ENCODE assay signal across 21 mouse cellular contexts in the genomic region with DNA sequence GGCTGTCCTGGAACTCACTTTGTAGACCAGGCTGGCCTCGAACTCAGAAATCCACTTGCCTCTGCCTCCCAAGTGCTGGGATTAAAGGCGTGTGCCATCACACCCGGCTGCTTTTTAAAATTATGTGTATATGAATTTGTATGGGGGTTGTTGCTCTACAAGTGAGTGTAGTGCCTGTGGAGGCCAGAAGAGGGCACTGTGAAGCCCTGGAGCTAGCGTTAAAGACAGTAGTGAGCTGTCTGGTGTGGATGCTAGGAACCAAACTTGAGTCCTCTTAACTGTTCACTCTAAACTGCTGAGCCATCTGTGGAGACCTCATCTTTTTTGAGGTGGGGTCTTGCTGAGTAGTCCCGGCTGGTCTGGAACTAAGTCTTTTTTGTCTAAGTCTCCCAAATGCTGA. TPM values are rescaled to one million over a fixed set of nuclear protein-coding genes. Genes with fewer than 3 reads are reported as not detected.
DNase-seq lines count a peak whose midpoint lies in the region; ATAC-seq and TF ChIP-seq lines count a peak whose summit lies in the region.
"Had no signal": no experiment of that assay in that cellular context is flagged by ENCODE, and none has a peak within 500 bp of the region (broad histone marks: within the 10 kb centered on the region; RNA-seq: fewer than 3 reads in every experiment).

No protein-coding gene starts in this region.

- no peak for TF ChIP-seq EP300 in liver, embryonic 14.5 days (IDR thresholded peaks at IDR 0.05; ENCODE audit: low read depth)
- no peak for TF ChIP-seq EP300 in CH12.LX (IDR thresholded peaks at IDR 0.05; ENCODE audit: low read length)

- no peaks in the 10 kb centered on the region for H3K27me3 ChIP-seq in forebrain, embryonic 14.5 days (replicated peaks; ENCODE audit: control insufficient read depth, insufficient read depth, low read length)
- no peaks in the 10 kb centered on the region for H3K27me3 ChIP-seq in forebrain, embryonic 15.5 days
- no peaks in the 10 kb centered on the region for H3K27me3 ChIP-seq in liver, embryonic 14.5 days (ENCODE audit: control insufficient read depth, insufficient read depth, low read length)
- 0 out of 2 replicates have a peak, but pooled peaks cover 3% of the 10 kb centered on the region for H3K27me3 ChIP-seq in liver, embryonic 11.5 days (replicated peaks; ENCODE audit: control insufficient read depth, insufficient read depth, low read length)
- peaks cover 64% of the 10 kb centered on the region for H3K27me3 ChIP-seq in CH12.LX (replicated peaks)
- H3K27me3 ChIP-seq in intestine, embryonic 15.5 days (replicated peaks): no peaks in the 10 kb centered on the region
- H3K27me3 ChIP-seq: stomach, embryonic 15.5 days had no signal

- peak; percentile 61 for TF ChIP-seq CTCF in liver, embryonic 14.5 days (IDR thresholded peaks at IDR 0.05; ENCODE audit: low read depth)
- TF ChIP-seq CTCF in CH12.LX (conservative IDR thresholded peaks at IDR 0.05 in 1 of 2, IDR thresholded peaks at IDR 0.05 in 1 of 2; ENCODE audit: low read depth in 2 of 2, low read length in 2 of 2): peak; percentile 21 to 41; a peak in 2 of 4 replicates
- peak; percentile 36 for TF ChIP-seq CTCF in bone marrow macrophage, adult 2 months (IDR thresholded peaks at IDR 0.05; ENCODE audit: low read depth, low read length)

- H3K79me2 ChIP-seq in CH12.LX (replicated peaks; ENCODE audit: control insufficient read depth, extremely low read depth, insufficient read depth, poor library complexity, severe bottlenecking): no peaks in the 10 kb centered on the region

- dilution Hi-C loops in CH12.LX (cut with MboI; ENCODE audit: extremely low pct_ligation_motif_present, extremely low pct_unique_long_range_greater_than_20kb, low sequenced_read_pairs): no loop called here

- no peak for TF ChIP-seq POLR2A in CH12.LX (IDR thresholded peaks at IDR 0.05; ENCODE audit: low read depth, low read length)
- no peak for TF ChIP-seq POLR2A in bone marrow macrophage, adult 2 months (IDR thresholded peaks at IDR 0.05; ENCODE audit: borderline replicate concordance, low read depth, low read length)

- no peak overlapping the region for H3K4me3 ChIP-seq in forebrain, embryonic 14.5 days (ENCODE audit: low read depth, low read length)
- no peak overlapping the region for H3K4me3 ChIP-seq in forebrain, embryonic 15.5 days
- H3K4me3 ChIP-seq in liver, embryonic 14.5 days (ENCODE audit: insufficient read depth in 1 of 2, low read depth in 2 of 2, low read length in 2 of 2): no peak overlapping the region
- no peak overlapping the region for H3K4me3 ChIP-seq in liver, embryonic 11.5 days (ENCODE audit: low read depth, low read length)
- H3K4me3 ChIP-seq in CH12.LX (replicated peaks in 1 of 3; ENCODE audit: low read depth in 2 of 3, low read length in 2 of 3, poor library complexity in 1 of 3): no peak overlapping the region
- H3K4me3 ChIP-seq in bone marrow macrophage, adult 2 months (ENCODE audit: insufficient read depth, low read length): no peak overlapping the region
- no peak overlapping the region for H3K4me3 ChIP-seq in intestine, embryonic 15.5 days (replicated peaks)
- H3K4me3 ChIP-seq: erythroblast, embryonic 14.5 days; heart, embryonic 10.5 days; megakaryocyte, embryonic 14.5 days; myocyte; stomach, embryonic 15.5 days had no signal

- peak; percentile 17 for DNase-seq in forebrain, embryonic 14.5 days (ENCODE audit: low spot score)
- DNase-seq in liver, embryonic 14.5 days (ENCODE audit: low read depth in 3 of 3, low spot score in 3 of 3): no peak
- no peak for DNase-seq in liver, embryonic 11.5 days (ENCODE audit: low spot score)
- no peak for DNase-seq in CH12.LX (ENCODE audit: extremely low read depth)
- no peak for DNase-seq in kidney, postnatal 4 days
- DNase-seq: adrenal gland, postnatal 14 days; B cell, adult 2 months; kidney, adult 11 months; layer of hippocampus, adult 9-11 months; lung, adult 18-20 months; right cerebral cortex, postnatal 4 days had no signal

- TF ChIP-seq RAD21 in CH12.LX (IDR thresholded peaks at IDR 0.05; ENCODE audit: low read depth, low read length): no peak

- in situ Hi-C loops in CH12.LX (cut with MboI; ENCODE audit: low pct_ligation_motif_present, low pct_unique_long_range_greater_than_20kb, low sequenced_read_pairs): no loop called here

- WGBS in forebrain, embryonic 14.5 days: 62% methylated on average over 5 of the region's 5 CpGs
- 72% methylated on average over 5 of the region's 5 CpGs for WGBS in forebrain, embryonic 15.5 days
- WGBS in liver, embryonic 14.5 days (ENCODE audit: insufficient replicate concordance): 52% methylated on average over 5 of the region's 5 CpGs
- WGBS in liver, embryonic 11.5 days: 60% methylated on average over 5 of the region's 5 CpGs
- WGBS in intestine, embryonic 15.5 days: 75% methylated on average over 5 of the region's 5 CpGs

- H3K9me3 ChIP-seq in forebrain, embryonic 14.5 days (replicated peaks; ENCODE audit: control insufficient read depth, low read length): no peaks in the 10 kb centered on the region
- H3K9me3 ChIP-seq in forebrain, embryonic 15.5 days: no peaks in the 10 kb centered on the region
- H3K9me3 ChIP-seq in liver, embryonic 14.5 days (ENCODE audit: control insufficient read depth, low read length): no peaks in the 10 kb centered on the region
- no peaks in the 10 kb centered on the region for H3K9me3 ChIP-seq in liver, embryonic 11.5 days (ENCODE audit: control insufficient read depth, low read length)
- H3K9me3 ChIP-seq in CH12.LX (replicated peaks; ENCODE audit: low read length): no peaks in the 10 kb centered on the region
- H3K9me3 ChIP-seq in intestine, embryonic 15.5 days: no peaks in the 10 kb centered on the region
- H3K9me3 ChIP-seq: heart, embryonic 10.5 days; stomach, embryonic 15.5 days had no signal

- H3K27ac ChIP-seq in forebrain, embryonic 14.5 days (ENCODE audit: low read depth, low read length): no peak overlapping the region
- no peak overlapping the region for H3K27ac ChIP-seq in forebrain, embryonic 15.5 days (replicated peaks)
- no peak overlapping the region for H3K27ac ChIP-seq in liver, embryonic 14.5 days
- no peak overlapping the region for H3K27ac ChIP-seq in liver, embryonic 11.5 days (ENCODE audit: low read depth, low read length)
- H3K27ac ChIP-seq in CH12.LX (ENCODE audit: insufficient read depth, low read depth): no peak overlapping the region
- no peak overlapping the region for H3K27ac ChIP-seq in bone marrow macrophage, adult 2 months (ENCODE audit: insufficient read depth, low read depth, low read length)
- H3K27ac ChIP-seq in intestine, embryonic 15.5 days: no peak overlapping the region
- H3K27ac ChIP-seq: heart, embryonic 10.5 days; stomach, embryonic 15.5 days had no signal

- peaks cover 86% of the 10 kb centered on the region for H3K36me3 ChIP-seq in forebrain, embryonic 14.5 days (ENCODE audit: control insufficient read depth, insufficient read depth, low read length)
- peaks cover 94% of the 10 kb centered on the region for H3K36me3 ChIP-seq in forebrain, embryonic 15.5 days
- no peaks in the 10 kb centered on the region for H3K36me3 ChIP-seq in liver, embryonic 14.5 days (replicated peaks; ENCODE audit: control insufficient read depth, insufficient read depth, low read depth)
- H3K36me3 ChIP-seq in liver, embryonic 11.5 days (ENCODE audit: control insufficient read depth, insufficient read depth, low read length): no peaks in the 10 kb centered on the region
- no peaks in the 10 kb centered on the region for H3K36me3 ChIP-seq in CH12.LX (replicated peaks in 1 of 2; ENCODE audit: control insufficient read depth in 1 of 2, insufficient read depth in 1 of 2, low read length in 1 of 2)
- H3K36me3 ChIP-seq in intestine, embryonic 15.5 days: no peaks in the 10 kb centered on the region
- H3K36me3 ChIP-seq: heart, embryonic 10.5 days; stomach, embryonic 15.5 days had no signal

- no peak overlapping the region for H3K4me2 ChIP-seq in forebrain, embryonic 14.5 days (ENCODE audit: low read length)
- H3K4me2 ChIP-seq in forebrain, embryonic 15.5 days (replicated peaks): no peak overlapping the region
- no peak overlapping the region for H3K4me2 ChIP-seq in liver, embryonic 14.5 days (ENCODE audit: low read depth)
- H3K4me2 ChIP-seq in liver, embryonic 11.5 days: no peak overlapping the region
- no peak overlapping the region for H3K4me2 ChIP-seq in CH12.LX (ENCODE audit: insufficient read depth, low read depth, poor library complexity, severe bottlenecking)
- H3K4me2 ChIP-seq in intestine, embryonic 15.5 days (replicated peaks): no peak overlapping the region
- H3K4me2 ChIP-seq: stomach, embryonic 15.5 days had no signal

- ATAC-seq in forebrain, embryonic 14.5 days: no peak
- ATAC-seq in forebrain, embryonic 15.5 days (replicated peaks): no peak
- ATAC-seq in liver, embryonic 14.5 days (ENCODE audit: insufficient read depth): no peak
- ATAC-seq in liver, embryonic 11.5 days (replicated peaks; ENCODE audit: low FRiP score): no peak
- ATAC-seq in intestine, embryonic 15.5 days: no peak

- no peaks in the 10 kb centered on the region for H3K4me1 ChIP-seq in forebrain, embryonic 14.5 days (ENCODE audit: control insufficient read depth, insufficient read depth, low read length)
- no peaks in the 10 kb centered on the region for H3K4me1 ChIP-seq in forebrain, embryonic 15.5 days
- no peaks in the 10 kb centered on the region for H3K4me1 ChIP-seq in liver, embryonic 14.5 days (replicated peaks; ENCODE audit: control insufficient read depth in 2 of 2, insufficient read depth in 2 of 2, low read length in 1 of 2)
- no peaks in the 10 kb centered on the region for H3K4me1 ChIP-seq in liver, embryonic 11.5 days (replicated peaks; ENCODE audit: control insufficient read depth, insufficient read depth, low read length)
- no peaks in the 10 kb centered on the region; a peak in 1 of 4 replicates for H3K4me1 ChIP-seq in CH12.LX (ENCODE audit: control insufficient read depth in 1 of 2, insufficient read depth in 2 of 2)
- H3K4me1 ChIP-seq in bone marrow macrophage, adult 2 months (ENCODE audit: control insufficient read depth, insufficient read depth, low read length): no peaks in the 10 kb centered on the region
- no peaks in the 10 kb centered on the region for H3K4me1 ChIP-seq in intestine, embryonic 15.5 days (replicated peaks)
- H3K4me1 ChIP-seq: heart, embryonic 10.5 days; stomach, embryonic 15.5 days had no signal

- H3K9ac ChIP-seq in forebrain, embryonic 14.5 days (ENCODE audit: low read length): no peak overlapping the region
- H3K9ac ChIP-seq in forebrain, embryonic 15.5 days (replicated peaks): no peak overlapping the region
- H3K9ac ChIP-seq in liver, embryonic 14.5 days (replicated peaks): no peak overlapping the region
- no peak overlapping the region for H3K9ac ChIP-seq in liver, embryonic 11.5 days (ENCODE audit: low read depth, low read length)
- H3K9ac ChIP-seq in CH12.LX (ENCODE audit: insufficient read depth, low read depth): no peak overlapping the region
- H3K9ac ChIP-seq in intestine, embryonic 15.5 days: no peak overlapping the region
- H3K9ac ChIP-seq: stomach, embryonic 15.5 days had no signal

RNA-seq across cellular contexts. Expression of gene Rabac1, which starts 13.2 kb away (rescaled TPM):
- 240 and 248 TPM in 2 replicates for polyA plus RNA-seq in forebrain, embryonic 14.5 days (2014; fragmentation: Nextera tagmentation; extraction: Ambion mirVana)
- 195 and 196 TPM in 2 replicates for polyA plus RNA-seq in forebrain, embryonic 15.5 days (2015; fragmentation: Nextera tagmentation; extraction: Ambion mirVana)
- 46.8 and 56.5 TPM in 2 replicates for polyA plus RNA-seq in liver, embryonic 14.5 days (2012; rRNA removed)
- polyA plus RNA-seq in liver, embryonic 14.5 days (2014; fragmentation: Nextera tagmentation; extraction: Ambion mirVana): 60.7 and 62.2 TPM in 2 replicates
- 91.3 and 101 TPM in 2 replicates for polyA plus RNA-seq in liver, embryonic 11.5 days (2014; fragmentation: Nextera tagmentation; extraction: Ambion mirVana)
- total RNA-seq in CH12.LX (2012; rRNA removed) (89.0 and 135 TPM in 2 replicates), CH12.LX (2014; rRNA removed) (64.4 and 70.5 TPM in 2 replicates)
- polyA plus RNA-seq in CH12.LX (2012; ENCODE audit: insufficient read length, low read depth): 37.3 and 44.6 TPM in 2 replicates
- polyA plus RNA-seq in bone marrow macrophage, adult 2 months (2012; ENCODE audit: insufficient read depth, insufficient read length, missing spikeins): 205 and 226 TPM in 2 replicates
- 123 and 157 TPM in 2 replicates for polyA plus RNA-seq in intestine, embryonic 15.5 days (2015; fragmentation: Nextera tagmentation; extraction: Ambion mirVana)

RNA-seq across cellular contexts. Expression of gene Atp1a3, which starts 20.0 kb away (rescaled TPM):
- polyA plus RNA-seq in forebrain, embryonic 14.5 days (2014; fragmentation: Nextera tagmentation; extraction: Ambion mirVana): 122 and 183 TPM in 2 replicates
- polyA plus RNA-seq in forebrain, embryonic 15.5 days (2015; fragmentation: Nextera tagmentation; extraction: Ambion mirVana): 181 and 191 TPM in 2 replicates
- polyA plus RNA-seq in liver, embryonic 14.5 days (2012; rRNA removed): 0.38 and 0.50 TPM in 2 replicates
- 0.60 and 0.68 TPM in 2 replicates for polyA plus RNA-seq in liver, embryonic 14.5 days (2014; fragmentation: Nextera tagmentation; extraction: Ambion mirVana)
- polyA plus RNA-seq in liver, embryonic 11.5 days (2014; fragmentation: Nextera tagmentation; extraction: Ambion mirVana): 1.4 and 1.5 TPM in 2 replicates
- total RNA-seq in CH12.LX (2012; rRNA removed) (0.08 and 0.17 TPM in 2 replicates), CH12.LX (2014; rRNA removed) (not detected in 2 replicates)
- 0.15 and 0.24 TPM in 2 replicates for polyA plus RNA-seq in CH12.LX (2012; ENCODE audit: insufficient read length, low read depth)
- 70.0 and 85.8 TPM in 2 replicates for polyA plus RNA-seq in bone marrow macrophage, adult 2 months (2012; ENCODE audit: insufficient read depth, insufficient read length, missing spikeins)
- polyA plus RNA-seq in intestine, embryonic 15.5 days (2015; fragmentation: Nextera tagmentation; extraction: Ambion mirVana): 3.8 TPM in 2 replicates

RNA-seq across cellular contexts. Expression of gene Gm4881, which starts 41.5 kb away (rescaled TPM):
- 0.70 and 1.1 TPM in 2 replicates for polyA plus RNA-seq in forebrain, embryonic 14.5 days (2014; fragmentation: Nextera tagmentation; extraction: Ambion mirVana)
- 0.22 and 1.3 TPM in 2 replicates for polyA plus RNA-seq in forebrain, embryonic 15.5 days (2015; fragmentation: Nextera tagmentation; extraction: Ambion mirVana)
- polyA plus RNA-seq in liver, embryonic 14.5 days (2012; rRNA removed): not detected in 2 replicates
- polyA plus RNA-seq in liver, embryonic 14.5 days (2014; fragmentation: Nextera tagmentation; extraction: Ambion mirVana): not detected in 2 replicates
- not detected in 2 replicates for polyA plus RNA-seq in liver, embryonic 11.5 days (2014; fragmentation: Nextera tagmentation; extraction: Ambion mirVana)
- not detected in 2 replicates for total RNA-seq in CH12.LX (2012; rRNA removed)
- not detected in 2 replicates for total RNA-seq in CH12.LX (2014; rRNA removed)
- not detected in 2 replicates for polyA plus RNA-seq in CH12.LX (2012; ENCODE audit: insufficient read length, low read depth)
- not detected in 2 replicates for polyA plus RNA-seq in bone marrow macrophage, adult 2 months (2012; ENCODE audit: insufficient read depth, insufficient read length, missing spikeins)
- not detected in 2 replicates for polyA plus RNA-seq in intestine, embryonic 15.5 days (2015; fragmentation: Nextera tagmentation; extraction: Ambion mirVana)
- total RNA-seq: adrenal gland, postnatal 14 days; hematopoietic stem cell, adult 5-6 weeks; left cerebral cortex, postnatal 25 days had no signal
- polyA plus RNA-seq: erythroblast, embryonic 14.5 days; heart, embryonic 10.5 days; myocyte; stomach, embryonic 15.5 days had no signal

Comparison
In these comparisons a context has a peak if more than half of its experiments do, and no peak if none do; other contexts are left out.
1. RNA of gene Atp1a3, which starts 20.0 kb away (polyA plus RNA-seq): 181 to 191 TPM in forebrain, embryonic 15.5 days, 122 to 183 TPM in forebrain, embryonic 14.5 days and 70.0 to 85.8 TPM in bone marrow macrophage, adult 2 months; 3.8 TPM in intestine, embryonic 15.5 days, 1.4 to 1.5 TPM in liver, embryonic 11.5 days, 0.38 to 0.68 TPM in liver, embryonic 14.5 days and 0.15 to 0.24 TPM in CH12.LX; every median in the first group is over 10 times any median in the second.
2. Peak in every context shown above with its lines, with median percentiles within 50 percentile points of each other: CTCF ChIP-seq.